Mouse (Mus musculus) liver, embryonic 15.5 days (tissue): ENCODE measurements around the gene Olfr322. TPM values are rescaled to one million over a fixed set of nuclear protein-coding genes. Genes with fewer than 3 reads are reported as not detected.
"Not testable (repeated sequence)": the region's sequence is repeated elsewhere in the genome, so short reads cannot be mapped to it uniquely, and the experiment has no call there.

Experiments
- ATAC-seq: fragments of 200-750 bp; cut with Nextera tagmentation; 2 replicates; pipeline ENCODE4 v1.8.0; 2017; ENCODE audit warnings: moderate number of reproducible peaks, mild to moderate bottlenecking, moderate library complexity; ENCODE audit not compliant: insufficient read depth
- H3K27ac ChIP-seq: fragments of 300-500 bp; sonication (generic); replicated peaks from 2 replicates; pipeline ENCODE4 v1.5.1; 2015; ENCODE audit warnings: mild to moderate bottlenecking, inconsistent platforms
- H3K27me3 ChIP-seq: fragments of 300-500 bp; sonication (generic); 2 replicates; pipeline ENCODE4 v1.6.1; 2015; ENCODE audit warnings: mild to moderate bottlenecking, inconsistent platforms
- H3K36me3 ChIP-seq: fragments of 300-500 bp; sonication (generic); replicated peaks from 2 replicates; pipeline ENCODE4 v1.6.1; 2015; ENCODE audit warnings: moderate library complexity, mild to moderate bottlenecking, inconsistent platforms
- H3K4me1 ChIP-seq: fragments of 300-500 bp; sonication (generic); replicated peaks from 2 replicates; pipeline ENCODE4 v1.6.1; 2015; ENCODE audit warnings: inconsistent platforms
- H3K4me2 ChIP-seq: fragments of 300-500 bp; sonication (generic); 2 replicates; pipeline ENCODE4 v1.6.1; 2015; ENCODE audit warnings: moderate library complexity, mild to moderate bottlenecking, inconsistent platforms
- H3K4me3 ChIP-seq: fragments of 300-500 bp; sonication (generic); replicated peaks from 2 replicates; pipeline ENCODE4 v1.5.1; 2015; ENCODE audit warnings: mild to moderate bottlenecking, inconsistent platforms
- H3K9ac ChIP-seq: fragments of 300-500 bp; sonication (generic); 2 replicates; pipeline ENCODE4 v1.6.1; 2015; ENCODE audit warnings: moderate library complexity, mild to moderate bottlenecking, inconsistent platforms
- H3K9me3 ChIP-seq: fragments of 300-500 bp; sonication (generic); replicated peaks from 2 replicates; pipeline ENCODE4 v1.6.1; 2016; ENCODE audit warnings: inconsistent platforms
- WGBS: fragments of 180-500 bp; shearing (Covaris S2); methylation state at CpG from one replicate; pipeline ENCODE4 v1.1.7; 2015; ENCODE audit warnings: mixed read lengths; ENCODE audit not compliant: insufficient replicate concordance; 5-methylcytosine and 5-hydroxymethylcytosine counted together
- polyA plus RNA-seq: library from polyadenylated mRNA; unstranded; fragments of >200 nt; fragmentation: Nextera tagmentation; extraction: Ambion mirVana; gene quantifications from 2 replicates; pipeline ENCODE4 v1.2.1, GENCODE M21; 2015

The Olfr322 gene
- polyA plus RNA-seq, 1 experiment from 2014 or later: not detected

DNA sequence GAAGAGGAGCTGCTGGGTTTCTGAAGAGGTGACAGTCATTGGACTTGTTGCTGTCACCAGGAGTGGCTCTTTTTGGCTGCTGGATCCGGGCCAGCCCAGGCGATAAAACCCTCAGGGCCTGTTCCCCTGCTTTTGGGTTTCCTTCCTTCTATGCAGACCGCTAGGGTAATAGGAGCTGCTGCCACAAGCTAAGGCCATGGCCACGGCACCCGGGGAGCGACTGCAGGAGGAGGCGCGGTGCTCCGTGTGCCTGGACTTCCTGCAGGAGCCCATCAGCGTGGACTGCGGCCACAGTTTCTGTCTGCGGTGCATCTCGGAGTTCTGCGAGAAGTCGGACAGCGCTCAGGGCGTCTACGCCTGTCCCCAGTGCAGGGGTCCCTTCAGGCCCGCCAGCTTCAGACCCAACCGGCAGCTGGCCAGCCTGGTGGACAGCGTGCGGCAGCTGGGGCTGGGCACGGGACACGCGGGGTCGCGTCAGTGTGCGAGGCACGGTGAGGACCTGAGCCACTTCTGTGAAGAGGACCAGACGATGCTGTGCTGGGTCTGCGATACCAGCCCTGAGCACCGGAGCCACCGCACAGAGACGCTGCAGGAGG, 18.2 kb upstream of the Olfr322 start, which contains the start of gene Trim58:
Gene Trim58 (plus strand): TSS at position 194 of the 596 bp plus-strand sequence.
- ATAC-seq: peak; percentile 32
- H3K27me3 ChIP-seq: peaks cover 11% of the 10 kb centered on the region; the same call in 1 of the 2 replicates
- peak within 1 kb of the TSS; percentile 99 for H3K27ac ChIP-seq
- peaks cover 25% of the 10 kb centered on the region for H3K36me3 ChIP-seq
- 1% methylated on average over 34 of the region's 34 CpGs for WGBS
- H3K4me1 ChIP-seq: peaks cover 56% of the 10 kb centered on the region
- H3K4me3 ChIP-seq: peak within 1 kb of the TSS; percentile 75
- peak within 1 kb of the TSS; percentile 79 for H3K4me2 ChIP-seq
- no peaks in the 10 kb centered on the region for H3K9me3 ChIP-seq
- peak within 1 kb of the TSS; percentile 94 for H3K9ac ChIP-seq

DNA sequence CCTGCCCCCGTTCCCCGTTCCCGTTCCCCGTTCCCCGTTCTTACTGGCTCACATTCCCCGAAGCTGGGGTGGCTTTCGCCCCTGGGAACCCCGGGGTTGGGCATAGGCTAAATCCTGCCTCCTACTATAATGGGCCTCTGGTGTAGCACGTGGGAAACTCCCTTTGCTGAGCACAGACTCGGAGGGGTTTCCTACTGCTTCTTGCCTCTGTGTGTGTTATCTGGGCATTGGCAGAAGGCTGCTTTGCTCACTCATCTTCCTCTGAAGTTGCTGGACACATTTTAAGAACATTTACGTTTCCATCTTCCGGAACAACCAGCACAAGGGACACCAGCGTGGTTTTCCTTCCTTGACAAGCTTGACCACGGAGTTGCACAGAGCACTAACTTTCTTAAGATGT, 17.5 kb upstream of the Olfr322 start:
- Histone ChIP-seq H3K4me1 (peaks cover 53% of the 10 kb centered on the region), H3K9ac (peak overlapping the region; percentile 94), H3K4me3 (peak overlapping the region; percentile 75)

DNA sequence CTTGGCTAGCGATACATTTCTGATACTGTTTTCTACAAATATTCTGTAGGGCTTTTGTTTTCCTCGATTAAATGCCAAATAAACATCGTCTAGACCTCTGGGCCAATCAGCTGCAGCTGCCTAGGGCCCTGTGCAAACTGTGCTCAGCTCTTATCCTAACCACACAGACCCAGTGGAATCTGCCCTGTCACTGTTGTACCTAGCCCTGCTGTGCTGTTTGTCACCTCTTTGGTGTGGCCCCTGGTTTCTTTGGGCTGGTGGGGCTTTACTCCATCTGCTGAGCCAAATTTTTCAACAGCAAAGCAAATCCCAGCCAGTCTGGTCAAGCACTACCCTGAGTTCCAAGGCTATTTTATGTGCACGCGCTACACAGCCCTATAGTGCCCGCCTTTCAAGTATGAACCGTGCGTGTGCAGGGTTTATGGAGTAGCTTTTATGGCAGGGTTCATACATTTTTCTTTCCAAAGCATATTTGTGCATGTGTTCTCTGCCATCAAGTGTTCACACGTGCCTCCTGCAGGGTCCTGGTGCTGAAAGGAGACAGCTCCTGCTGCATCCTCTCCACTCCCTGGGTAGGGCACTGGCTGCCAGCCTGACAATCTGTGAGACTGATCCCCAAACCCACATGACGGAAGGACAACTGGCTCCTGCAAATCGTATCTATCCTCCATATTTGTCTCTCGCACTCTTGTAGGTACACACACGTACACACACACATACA, 16.8 kb upstream of the Olfr322 start:
- peak overlapping the region; percentile 99 for H3K27ac ChIP-seq
- H3K4me2 ChIP-seq: peak overlapping the region; percentile 79

More for the DNA sequence above, 17.5 kb upstream of the Olfr322 start:
- H3K27me3 ChIP-seq: peaks cover 11% of the 10 kb centered on the region; the same call in 1 of the 2 replicates
- 5% methylated on average over 14 of the region's 14 CpGs for WGBS
- peak overlapping the region; percentile 99 for H3K27ac ChIP-seq
- peak overlapping the region; percentile 79 for H3K4me2 ChIP-seq
- H3K9me3 ChIP-seq: no peaks in the 10 kb centered on the region
- peaks cover 32% of the 10 kb centered on the region for H3K36me3 ChIP-seq
- peak; percentile 81 for ATAC-seq

DNA sequence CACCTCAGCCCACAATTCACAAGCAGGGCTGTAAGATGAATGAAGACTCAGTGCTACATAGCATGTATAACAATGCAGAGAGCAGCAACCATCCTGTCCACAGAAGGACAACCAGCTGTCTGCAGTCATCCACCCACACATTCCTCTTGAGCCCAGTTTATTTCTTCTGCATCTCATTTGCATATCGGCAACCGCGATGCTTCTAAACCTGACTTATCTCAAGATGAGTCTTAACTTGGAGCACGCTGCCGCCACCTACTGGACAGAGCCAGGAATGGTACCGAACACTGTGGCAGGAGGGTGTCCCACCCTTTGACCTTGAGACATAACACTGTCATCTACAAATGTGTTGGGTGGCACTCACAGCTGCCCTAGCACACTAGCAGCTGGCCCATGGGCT, 15.2 kb upstream of the Olfr322 start:
- H3K4me1 ChIP-seq: peaks cover 41% of the 10 kb centered on the region
- peaks cover 55% of the 10 kb centered on the region for H3K36me3 ChIP-seq
- peak overlapping the region; percentile 99 for H3K27ac ChIP-seq
- H3K27me3 ChIP-seq: 0 out of 2 replicates have a peak, but pooled peaks cover 9% of the 10 kb centered on the region
- H3K9me3 ChIP-seq: no peaks in the 10 kb centered on the region
- H3K4me3 ChIP-seq: peak overlapping the region; percentile 75
- WGBS: 20% methylated on average over 6 of the region's 6 CpGs
- peak overlapping the region; percentile 47; the same call in 1 of the 2 replicates for H3K9ac ChIP-seq
- no peak for ATAC-seq
- peak overlapping the region; percentile 79 for H3K4me2 ChIP-seq

More for the DNA sequence above, 16.8 kb upstream of the Olfr322 start:
- WGBS: 29% methylated on average over 13 of the region's 13 CpGs
- peaks cover 50% of the 10 kb centered on the region for H3K4me1 ChIP-seq
- H3K27me3 ChIP-seq: peaks cover 11% of the 10 kb centered on the region; the same call in 1 of the 2 replicates
- H3K9me3 ChIP-seq: no peaks in the 10 kb centered on the region
- H3K4me3 ChIP-seq: peak overlapping the region; percentile 75
- H3K36me3 ChIP-seq: peaks cover 39% of the 10 kb centered on the region
- peak overlapping the region; percentile 94 for H3K9ac ChIP-seq
- ATAC-seq: peak; percentile 98

DNA sequence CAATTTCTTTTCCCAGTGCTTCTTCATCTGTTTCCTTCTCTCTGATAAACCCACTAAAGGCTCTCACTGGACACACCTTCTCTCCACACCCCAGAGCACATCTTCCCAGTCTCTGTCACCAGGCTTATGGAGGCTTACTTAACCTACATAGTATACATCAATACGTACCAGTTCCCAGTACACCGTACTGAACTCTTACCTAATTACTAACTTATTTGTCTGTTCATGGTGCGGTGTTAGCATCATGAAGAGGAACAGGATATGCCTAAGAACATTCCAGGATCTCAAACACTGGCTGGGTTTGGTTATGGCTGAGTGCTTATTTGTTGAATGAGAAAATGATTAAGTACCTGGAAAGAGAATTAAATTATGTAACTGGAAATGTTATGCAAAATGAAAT, 3.4 kb upstream of the Olfr322 start:
- WGBS: 86% methylated on average over 3 of the region's 3 CpGs
- Histone ChIP-seq H3K4me3 (no peak overlapping the region), H3K27me3 (no peaks in the 10 kb centered on the region), H3K9ac (no peak overlapping the region), H3K4me2 (no peak overlapping the region), H3K9me3 (no peaks in the 10 kb centered on the region), H3K36me3 (peaks cover 28% of the 10 kb centered on the region), H3K27ac (no peak overlapping the region), H3K4me1 (no peaks in the 10 kb centered on the region)
- ATAC-seq: no peak

DNA sequence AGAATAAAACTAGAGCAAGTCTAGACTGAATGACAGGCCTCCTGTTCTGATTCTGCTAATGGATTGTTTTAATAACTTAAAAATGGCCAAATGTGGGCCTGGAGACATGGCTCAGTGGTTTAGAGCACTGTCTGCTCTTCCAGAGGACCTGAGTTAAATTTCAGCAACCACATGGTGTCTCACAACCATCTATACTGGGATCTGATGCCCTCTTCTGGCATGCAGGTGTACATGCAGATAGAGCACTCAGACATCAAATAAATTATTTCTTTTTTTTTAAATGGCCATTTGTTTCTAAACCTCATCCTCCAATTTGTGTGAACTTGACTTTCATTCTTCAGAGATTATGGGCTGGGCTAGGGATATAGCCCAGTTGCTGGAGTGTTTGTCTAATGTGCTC, 10.7 kb downstream of the Olfr322 start:
- Histone ChIP-seq H3K36me3 (no peaks in the 10 kb centered on the region), H3K9ac (no peak overlapping the region), H3K4me2 (no peak overlapping the region), H3K4me1 (no peaks in the 10 kb centered on the region), H3K27ac (no peak overlapping the region), H3K9me3 (no peaks in the 10 kb centered on the region), H3K27me3 (no peaks in the 10 kb centered on the region), H3K4me3 (no peak overlapping the region)
- no peak for ATAC-seq

DNA sequence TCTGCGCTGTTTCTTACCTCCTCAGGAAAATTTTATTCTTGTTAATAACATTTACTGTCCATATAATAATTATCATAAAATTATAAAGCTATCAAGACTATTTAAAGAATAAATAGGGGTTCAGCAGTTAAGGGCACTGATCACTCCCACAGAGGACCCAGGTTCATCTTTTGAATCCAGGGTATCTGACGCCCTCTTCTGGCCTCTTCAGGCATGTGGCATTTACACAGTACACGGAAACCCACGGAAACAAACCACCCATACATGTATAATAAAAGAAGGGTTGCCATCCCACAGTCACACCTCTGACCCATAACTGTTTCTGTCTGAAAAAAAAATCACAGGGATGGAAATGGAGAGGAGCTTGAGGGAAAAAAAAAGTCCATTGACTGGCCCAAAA, 13.2 kb downstream of the Olfr322 start:
- no peak overlapping the region for H3K4me2 ChIP-seq
- no peaks in the 10 kb centered on the region for H3K4me1 ChIP-seq
- no peaks in the 10 kb centered on the region for H3K36me3 ChIP-seq
- H3K27me3 ChIP-seq: no peaks in the 10 kb centered on the region
- 38% methylated on average over 4 of the region's 4 CpGs for whole genome bisulfite sequencing
- H3K27ac ChIP-seq: no peak overlapping the region
- H3K4me3 ChIP-seq: no peak overlapping the region
- ATAC-seq: no peak
- no peak overlapping the region for H3K9ac ChIP-seq
- H3K9me3 ChIP-seq: no peaks in the 10 kb centered on the region

DNA sequence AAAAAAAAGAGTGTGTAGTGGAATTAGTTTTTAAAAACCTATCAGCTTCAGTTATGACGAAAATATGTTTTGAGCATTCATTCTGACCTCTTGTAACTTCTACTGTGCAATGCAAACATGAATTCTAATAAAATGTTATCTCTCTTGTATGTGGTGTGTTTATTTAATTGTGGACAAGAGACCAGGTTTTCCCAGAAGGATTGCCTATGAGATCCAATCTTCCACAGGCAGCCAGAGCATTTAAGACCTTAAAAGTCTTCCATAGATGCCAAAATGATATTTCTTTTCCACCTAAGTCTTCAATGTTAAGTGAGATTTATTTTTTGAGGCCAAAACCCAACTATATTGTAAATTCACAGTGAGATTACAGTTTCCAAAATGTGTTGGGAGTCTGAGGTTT, 22.2 kb downstream of the Olfr322 start, which contains the start of gene Olfr320:
Gene Olfr320 (plus strand): TSS at position 301 of the 400 bp plus-strand sequence.
- H3K36me3 ChIP-seq: no peaks in the 10 kb centered on the region
- no peak within 1 kb of the TSS for H3K4me3 ChIP-seq
- no peaks in the 10 kb centered on the region for H3K27me3 ChIP-seq
- no peaks in the 10 kb centered on the region for H3K4me1 ChIP-seq
- H3K4me2 ChIP-seq: no peak within 1 kb of the TSS
- H3K9me3 ChIP-seq: no peaks in the 10 kb centered on the region
- H3K27ac ChIP-seq: no peak within 1 kb of the TSS
- no peak within 1 kb of the TSS for H3K9ac ChIP-seq
- no peak for ATAC-seq
- 53% methylated on average over 1 of the region's 1 CpGs for WGBS

DNA sequence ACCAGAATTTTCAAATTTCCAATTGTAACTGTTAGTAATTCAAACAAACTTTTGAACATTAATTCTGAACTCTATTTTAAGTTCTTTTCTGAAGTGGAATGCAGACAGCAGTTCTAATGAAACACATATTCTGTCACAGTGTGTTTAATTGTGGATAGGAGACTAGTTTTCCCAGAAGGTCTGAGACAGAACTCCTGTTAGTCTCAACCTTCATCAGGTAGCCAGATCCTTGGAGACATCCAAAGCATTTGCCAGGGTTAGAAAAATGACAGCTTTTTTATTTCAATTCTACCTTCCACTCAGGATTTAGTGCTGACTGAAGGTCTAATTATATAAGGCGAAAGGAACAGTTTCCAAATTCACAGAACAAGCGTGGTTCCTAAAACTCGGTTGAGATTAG, 40.3 kb downstream of the Olfr322 start, which contains the start of gene Olfr319:
Gene Olfr319 (plus strand): TSS at position 301 of the 400 bp plus-strand sequence.
- Histone ChIP-seq H3K27me3 (no peaks in the 10 kb centered on the region), H3K9ac (no peak within 1 kb of the TSS), H3K27ac (no peak within 1 kb of the TSS), H3K4me3 (no peak within 1 kb of the TSS), H3K4me2 (no peak within 1 kb of the TSS), H3K9me3 (no peaks in the 10 kb centered on the region), H3K4me1 (no peaks in the 10 kb centered on the region), H3K36me3 (no peaks in the 10 kb centered on the region)
- 57% methylated on average over 3 of the region's 3 CpGs for WGBS
- no peak for ATAC-seq

DNA sequence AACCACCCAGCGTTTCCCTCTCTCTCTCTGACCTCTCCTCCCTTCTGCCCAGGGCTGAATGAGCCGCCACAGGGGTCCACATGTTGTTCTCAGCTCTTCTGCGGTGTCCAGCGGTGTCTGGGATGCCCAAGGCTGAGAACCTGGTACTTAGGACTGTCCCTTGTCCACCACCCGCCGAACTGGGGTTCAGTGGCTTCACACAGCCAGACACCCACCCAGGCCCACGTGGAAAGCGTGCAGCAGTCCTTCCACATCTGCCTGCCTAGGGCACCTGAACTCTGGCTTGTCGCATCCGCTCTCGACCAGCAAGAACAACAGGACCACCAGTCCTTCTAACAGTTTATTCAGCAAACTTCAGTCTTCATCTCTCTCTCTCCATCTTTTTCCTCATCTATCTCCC, 50.5 kb downstream of the Olfr322 start:
- no peak for ATAC-seq
- H3K36me3 ChIP-seq: no peaks in the 10 kb centered on the region
- WGBS: 70% methylated on average over 11 of the region's 11 CpGs
- no peak overlapping the region for H3K4me3 ChIP-seq
- H3K27ac ChIP-seq: no peak overlapping the region
- no peak overlapping the region for H3K9ac ChIP-seq
- no peaks in the 10 kb centered on the region for H3K27me3 ChIP-seq
- no peak overlapping the region for H3K4me2 ChIP-seq
- H3K9me3 ChIP-seq: no peaks in the 10 kb centered on the region
- H3K4me1 ChIP-seq: no peaks in the 10 kb centered on the region

DNA sequence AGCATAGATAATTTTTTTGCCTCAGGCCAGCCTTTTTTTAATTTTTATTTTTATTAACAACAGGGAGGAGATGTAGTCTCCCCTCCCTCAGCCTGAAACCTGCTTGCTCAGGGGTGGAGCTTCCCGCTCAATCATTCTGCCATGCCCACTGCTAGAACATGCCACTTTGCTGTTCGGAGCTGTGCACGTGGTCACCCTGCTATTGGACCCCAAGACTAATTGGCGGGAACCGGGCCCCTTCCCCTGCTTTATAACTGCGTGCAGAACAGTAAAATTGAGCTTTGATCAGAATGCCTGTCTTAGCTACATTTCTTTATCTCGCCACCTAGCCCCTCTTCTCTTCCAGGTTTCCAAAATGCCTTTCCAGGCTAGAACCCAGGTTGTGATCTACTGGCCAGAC, 59.1 kb downstream of the Olfr322 start:
- 67% methylated on average over 7 of the region's 7 CpGs for WGBS
- not testable (repeated sequence) for H3K27ac ChIP-seq, H3K27me3 ChIP-seq, H3K9me3 ChIP-seq, H3K9ac ChIP-seq, H3K4me3 ChIP-seq, H3K4me1 ChIP-seq, ATAC-seq, H3K4me2 ChIP-seq, H3K36me3 ChIP-seq
